Mouse (Mus musculus): Measurements from ENCODE around the gene Fndc11. TPM values are rescaled to one million over a fixed set of nuclear protein-coding genes. Genes with fewer than 3 reads are reported as not detected.

Fndc11 gene
- polyA plus RNA-seq, 1 experiment from 2014 or later = 0.33 TPM

GRCm38 (mm10) chr2:181206118-181206517 lies 13.7 kb upstream of the Fndc11 start:
- no peaks in the 10 kb centered on the region for H3K36me3 ChIP-seq (ENCODE audit: control insufficient read depth, insufficient read depth)
- WGBS (ENCODE audit: insufficient replicate concordance) = 22% methylated on average over 9 of the region's 9 CpGs
- peaks cover 36% of the 10 kb centered on the region for H3K4me1 ChIP-seq (ENCODE audit: control insufficient read depth, low read depth, low read length)
- H3K27ac ChIP-seq (ENCODE audit: low read length) = peak overlapping the region; percentile 91
- no peaks in the 10 kb centered on the region for H3K9me3 ChIP-seq (replicated peaks; ENCODE audit: control insufficient read depth, low read length)
- peak overlapping the region; percentile 50 for H3K4me3 ChIP-seq (ENCODE audit: low read depth, low read length)
- ATAC-seq (ENCODE audit: low read depth) = peak; percentile 97
- peak overlapping the region; percentile 82 for H3K4me2 ChIP-seq (ENCODE audit: low read depth, low read length)
- peaks cover 11% of the 10 kb centered on the region for H3K27me3 ChIP-seq (ENCODE audit: control insufficient read depth, insufficient read depth, low read depth, low read length)
- H3K9ac ChIP-seq (ENCODE audit: low read depth, low read length) = peak overlapping the region; percentile 61

GRCm38 (mm10) chr2:181212389-181213020 lies 7.3 kb upstream of the Fndc11 start:
- 4% methylated on average over 34 of the region's 34 CpGs for WGBS (ENCODE audit: insufficient replicate concordance)
- H3K9ac ChIP-seq (ENCODE audit: low read depth, low read length) = peak overlapping the region; percentile 45
- no peak overlapping the region for H3K27ac ChIP-seq (ENCODE audit: low read length)
- H3K4me2 ChIP-seq (ENCODE audit: low read depth, low read length) = peak overlapping the region; percentile 72
- H3K27me3 ChIP-seq (ENCODE audit: control insufficient read depth, insufficient read depth, low read depth, low read length) = peaks cover 43% of the 10 kb centered on the region
- H3K36me3 ChIP-seq (ENCODE audit: control insufficient read depth, insufficient read depth) = no peaks in the 10 kb centered on the region
- no peaks in the 10 kb centered on the region for H3K9me3 ChIP-seq (replicated peaks; ENCODE audit: control insufficient read depth, low read length)
- H3K4me1 ChIP-seq (ENCODE audit: control insufficient read depth, low read depth, low read length) = peaks cover 21% of the 10 kb centered on the region
- H3K4me3 ChIP-seq (ENCODE audit: low read depth, low read length) = peak overlapping the region; percentile 51
- ATAC-seq (ENCODE audit: low read depth) = peak; percentile 11; the same call in 1 of the 2 replicates

GRCm38 (mm10) chr2:181213021-181213445 lies 6.8 kb upstream of the Fndc11 start, which contains the start of gene Srms:
Gene Srms (minus strand): TSS chr2:181213185.
- Histone ChIP-seq H3K27me3 (ENCODE audit: control insufficient read depth, insufficient read depth, low read depth, low read length) (peaks cover 43% of the 10 kb centered on the region), H3K4me3 (ENCODE audit: low read depth, low read length) (peak within 1 kb of the TSS; percentile 51), H3K4me1 (ENCODE audit: control insufficient read depth, low read depth, low read length) (peaks cover 21% of the 10 kb centered on the region), H3K9ac (ENCODE audit: low read depth, low read length) (peak within 1 kb of the TSS; percentile 45), H3K4me2 (ENCODE audit: low read depth, low read length) (peak within 1 kb of the TSS; percentile 72), H3K9me3 (replicated peaks; ENCODE audit: control insufficient read depth, low read length) (no peaks in the 10 kb centered on the region), H3K27ac (ENCODE audit: low read length) (no peak within 1 kb of the TSS), H3K36me3 (ENCODE audit: control insufficient read depth, insufficient read depth) (no peaks in the 10 kb centered on the region)
- WGBS (ENCODE audit: insufficient replicate concordance) = 1% methylated on average over 17 of the region's 17 CpGs
- peak; percentile 78 for ATAC-seq (ENCODE audit: low read depth)

GRCm38 (mm10) chr2:181216037-181216436 lies 3.8 kb upstream of the Fndc11 start:
- Histone ChIP-seq H3K9ac (ENCODE audit: low read depth, low read length) (no peak overlapping the region), H3K4me1 (ENCODE audit: control insufficient read depth, low read depth, low read length) (peaks cover 36% of the 10 kb centered on the region)
- ATAC-seq (ENCODE audit: low read depth) = 0 out of 2 replicates have a peak, but pooled peaks have one; percentile 35

GRCm38 (mm10) chr2:181218881-181219485 lies 830 bp upstream of the Fndc11 start:
- peaks cover 24% of the 10 kb centered on the region for H3K4me1 ChIP-seq (ENCODE audit: control insufficient read depth, low read depth, low read length)
- no peak overlapping the region for H3K4me2 ChIP-seq (ENCODE audit: low read depth, low read length)
- no peak overlapping the region for H3K4me3 ChIP-seq (ENCODE audit: low read depth, low read length)
- no peak overlapping the region for H3K27ac ChIP-seq (ENCODE audit: low read length)
- ATAC-seq (ENCODE audit: low read depth) = no peak
- 24% methylated on average over 5 of the region's 5 CpGs for WGBS (ENCODE audit: insufficient replicate concordance)
- no peaks in the 10 kb centered on the region for H3K36me3 ChIP-seq (ENCODE audit: control insufficient read depth, insufficient read depth)
- H3K9ac ChIP-seq (ENCODE audit: low read depth, low read length) = no peak overlapping the region
- H3K27me3 ChIP-seq (ENCODE audit: control insufficient read depth, insufficient read depth, low read depth, low read length) = peaks cover 18% of the 10 kb centered on the region
- no peaks in the 10 kb centered on the region for H3K9me3 ChIP-seq (replicated peaks; ENCODE audit: control insufficient read depth, low read length)

More at GRCm38 (mm10) chr2:181216037-181216436, 3.8 kb upstream of the Fndc11 start:
- Histone ChIP-seq H3K4me3 (ENCODE audit: low read depth, low read length) (no peak overlapping the region), H3K36me3 (ENCODE audit: control insufficient read depth, insufficient read depth) (no peaks in the 10 kb centered on the region), H3K27me3 (ENCODE audit: control insufficient read depth, insufficient read depth, low read depth, low read length) (peaks cover 46% of the 10 kb centered on the region), H3K9me3 (replicated peaks; ENCODE audit: control insufficient read depth, low read length) (no peaks in the 10 kb centered on the region), H3K4me2 (ENCODE audit: low read depth, low read length) (no peak overlapping the region), H3K27ac (ENCODE audit: low read length) (peak overlapping the region; percentile 4; the same call in 1 of the 2 replicates)
- 50% methylated on average over 6 of the region's 6 CpGs for WGBS (ENCODE audit: insufficient replicate concordance)

- H3K27ac ChIP-seq (ENCODE audit: low read length) = no peak overlapping the region
- ATAC-seq (ENCODE audit: low read depth) = no peak
These were observed 548 bp downstream of the Fndc11 start for GRCm38 (mm10) chr2:181220361-181220760.

GRCm38 (mm10) chr2:181224994-181225393 lies 5.2 kb downstream of the Fndc11 start:
- Histone ChIP-seq H3K9me3 (replicated peaks; ENCODE audit: control insufficient read depth, low read length) (no peaks in the 10 kb centered on the region), H3K27me3 (ENCODE audit: control insufficient read depth, insufficient read depth, low read depth, low read length) (peaks cover 10% of the 10 kb centered on the region), H3K9ac (ENCODE audit: low read depth, low read length) (no peak overlapping the region), H3K4me1 (ENCODE audit: control insufficient read depth, low read depth, low read length) (peaks cover 4% of the 10 kb centered on the region), H3K27ac (ENCODE audit: low read length) (no peak overlapping the region), H3K4me3 (ENCODE audit: low read depth, low read length) (no peak overlapping the region), H3K36me3 (ENCODE audit: control insufficient read depth, insufficient read depth) (0 out of 2 replicates have a peak, but pooled peaks cover 8% of the 10 kb centered on the region), H3K4me2 (ENCODE audit: low read depth, low read length) (no peak overlapping the region)
- 0 out of 2 replicates have a peak, but pooled peaks have one; percentile 12 for ATAC-seq (ENCODE audit: low read depth)
- 58% methylated on average over 2 of the region's 2 CpGs for WGBS (ENCODE audit: insufficient replicate concordance)

More at GRCm38 (mm10) chr2:181220361-181220760, 548 bp downstream of the Fndc11 start:
- no peaks in the 10 kb centered on the region for H3K9me3 ChIP-seq (replicated peaks; ENCODE audit: control insufficient read depth, low read length)
- peak overlapping the region; percentile 51 for H3K4me2 ChIP-seq (ENCODE audit: low read depth, low read length)
- no peak overlapping the region for H3K9ac ChIP-seq (ENCODE audit: low read depth, low read length)
- 37% methylated on average over 2 of the region's 2 CpGs for WGBS (ENCODE audit: insufficient replicate concordance)
- H3K4me1 ChIP-seq (ENCODE audit: control insufficient read depth, low read depth, low read length) = peaks cover 22% of the 10 kb centered on the region
- H3K27me3 ChIP-seq (ENCODE audit: control insufficient read depth, insufficient read depth, low read depth, low read length) = peaks cover 15% of the 10 kb centered on the region
- no peak overlapping the region for H3K4me3 ChIP-seq (ENCODE audit: low read depth, low read length)
- H3K36me3 ChIP-seq (ENCODE audit: control insufficient read depth, insufficient read depth) = no peaks in the 10 kb centered on the region

- Histone ChIP-seq H3K9ac (ENCODE audit: low read depth, low read length) (no peak overlapping the region), H3K9me3 (replicated peaks; ENCODE audit: control insufficient read depth, low read length) (no peaks in the 10 kb centered on the region), H3K27me3 (ENCODE audit: control insufficient read depth, insufficient read depth, low read depth, low read length) (no peaks in the 10 kb centered on the region), H3K4me2 (ENCODE audit: low read depth, low read length) (no peak overlapping the region), H3K36me3 (ENCODE audit: control insufficient read depth, insufficient read depth) (peaks cover 12% of the 10 kb centered on the region), H3K4me3 (ENCODE audit: low read depth, low read length) (no peak overlapping the region), H3K4me1 (ENCODE audit: control insufficient read depth, low read depth, low read length) (no peaks in the 10 kb centered on the region), H3K27ac (ENCODE audit: low read length) (no peak overlapping the region)
- no peak for ATAC-seq (ENCODE audit: low read depth)
- 64% methylated on average over 3 of the region's 3 CpGs for WGBS (ENCODE audit: insufficient replicate concordance)
These were observed 7.3 kb downstream of the Fndc11 start for GRCm38 (mm10) chr2:181227122-181227521.

- no peaks in the 10 kb centered on the region for H3K27me3 ChIP-seq (ENCODE audit: control insufficient read depth, insufficient read depth, low read depth, low read length)
- H3K4me2 ChIP-seq (ENCODE audit: low read depth, low read length) = no peak overlapping the region
- no peaks in the 10 kb centered on the region for H3K4me1 ChIP-seq (ENCODE audit: control insufficient read depth, low read depth, low read length)
- no peaks in the 10 kb centered on the region for H3K9me3 ChIP-seq (replicated peaks; ENCODE audit: control insufficient read depth, low read length)
- no peak for ATAC-seq (ENCODE audit: low read depth)
- H3K9ac ChIP-seq (ENCODE audit: low read depth, low read length) = no peak overlapping the region
- H3K36me3 ChIP-seq (ENCODE audit: control insufficient read depth, insufficient read depth) = peaks cover 13% of the 10 kb centered on the region
- 33% methylated on average over 1 of the region's 1 CpGs for WGBS (ENCODE audit: insufficient replicate concordance)
- no peak overlapping the region for H3K27ac ChIP-seq (ENCODE audit: low read length)
- H3K4me3 ChIP-seq (ENCODE audit: low read depth, low read length) = no peak overlapping the region
These were observed 8.5 kb downstream of the Fndc11 start for GRCm38 (mm10) chr2:181228335-181228734.
